Mouse (Mus musculus) forebrain, embryonic 12.5 days (tissue): Measurements from ENCODE around the gene Samd1. TPM values are rescaled to one million over a fixed set of nuclear protein-coding genes. Genes with fewer than 3 reads are reported as not detected.
A peak's percentile ranks its signal among the peaks of the same experiment; 100 is the strongest.

Experiments used
- ATAC-seq: fragments of 200-750 bp; cut with Nextera tagmentation; 2 replicates; pipeline ENCODE4 v1.8.0; 2017; ENCODE audit warnings: moderate TSS enrichment; ENCODE audit not compliant: low FRiP score
- H3K27ac ChIP-seq: fragments of 300-500 bp; sonication (generic); 2 replicates; pipeline ENCODE4 v1.5.1; 2016; ENCODE audit warnings: mild to moderate bottlenecking
- H3K27me3 ChIP-seq: fragments of 300-500 bp; sonication (generic); 2 replicates; pipeline ENCODE4 v1.6.1; 2016; ENCODE audit warnings: mild to moderate bottlenecking
- H3K36me3 ChIP-seq: fragments of 300-500 bp; sonication (generic); replicated peaks from 2 replicates; pipeline ENCODE4 v1.6.1; 2016; ENCODE audit warnings: mild to moderate bottlenecking
- H3K4me1 ChIP-seq: fragments of 300-500 bp; sonication (generic); 2 replicates; pipeline ENCODE4 v1.6.1; 2016
- H3K4me2 ChIP-seq: fragments of 300-500 bp; sonication (generic); 2 replicates; pipeline ENCODE4 v1.6.1; 2016; ENCODE audit warnings: mild to moderate bottlenecking, moderate library complexity
- H3K4me3 ChIP-seq: fragments of 300-500 bp; sonication (generic); replicated peaks from 2 replicates; pipeline ENCODE4 v1.5.1; 2016; ENCODE audit warnings: mild to moderate bottlenecking
- H3K9ac ChIP-seq: fragments of 300-500 bp; sonication (generic); 2 replicates; pipeline ENCODE4 v1.6.1; 2016; ENCODE audit warnings: mild to moderate bottlenecking
- H3K9me3 ChIP-seq: fragments of 300-500 bp; sonication (generic); 2 replicates; pipeline ENCODE4 v1.6.1; 2016
- WGBS: fragments of 180-500 bp; shearing (Covaris S2); methylation state at CpG from one replicate; pipeline ENCODE4 v1.1.7; 2016; 5-methylcytosine and 5-hydroxymethylcytosine counted together
- polyA plus RNA-seq: library from polyadenylated mRNA; unstranded; fragments of >200 nt; fragmentation: Nextera tagmentation; extraction: Ambion mirVana; gene quantifications from 2 replicates; pipeline ENCODE4 v1.2.1, GENCODE M21; 2016

Gene Samd1
- polyA plus RNA-seq, 1 experiment from 2014 or later: 11.4 TPM

GRCm38 (mm10) chr8:83990170-83990569 lies 7.3 kb upstream of the Samd1 start:
- Histone ChIP-seq H3K4me1 (no peaks in the 10 kb centered on the region), H3K27ac (no peak overlapping the region), H3K4me2 (no peak overlapping the region), H3K36me3 (peaks cover 82% of the 10 kb centered on the region), H3K9me3 (no peaks in the 10 kb centered on the region), H3K9ac (no peak overlapping the region), H3K4me3 (no peak overlapping the region), H3K27me3 (no peaks in the 10 kb centered on the region)
- no peak for ATAC-seq
- 95% methylated on average over 14 of the region's 14 CpGs for WGBS

- peaks cover 62% of the 10 kb centered on the region for H3K36me3 ChIP-seq
- WGBS: 89% methylated on average over 2 of the region's 2 CpGs
- H3K9ac ChIP-seq: no peak overlapping the region
- H3K27ac ChIP-seq: no peak overlapping the region
- peaks cover 10% of the 10 kb centered on the region for H3K4me1 ChIP-seq
- H3K27me3 ChIP-seq: no peaks in the 10 kb centered on the region
- H3K9me3 ChIP-seq: no peaks in the 10 kb centered on the region
- no peak overlapping the region for H3K4me2 ChIP-seq
- no peak for ATAC-seq
- H3K4me3 ChIP-seq: no peak overlapping the region
Observed at GRCm38 (mm10) chr8:83992488-83992887, 5.0 kb upstream of the Samd1 start.

DNA sequence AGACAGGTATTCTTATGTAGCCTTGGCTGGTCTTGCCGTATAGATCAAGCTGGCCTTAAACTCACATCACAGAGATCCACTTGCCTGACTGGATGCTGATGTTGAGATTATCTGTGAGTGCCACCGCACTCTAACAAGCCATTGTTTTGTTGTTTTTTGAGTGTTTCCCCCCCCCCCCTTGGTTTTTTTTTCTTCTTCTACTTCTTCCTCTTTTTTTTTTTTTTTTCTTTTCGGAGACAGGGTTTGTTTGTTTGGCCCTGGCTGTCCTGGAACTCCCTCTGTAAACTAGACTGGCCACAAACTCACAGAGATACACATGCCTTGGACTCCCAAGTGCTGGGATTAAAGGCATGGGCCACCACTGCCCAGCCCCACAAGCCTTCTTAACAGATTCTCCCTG lies 3.4 kb upstream of the Samd1 start:
- H3K4me2 ChIP-seq: no peak overlapping the region
- H3K27ac ChIP-seq: no peak overlapping the region
- no peaks in the 10 kb centered on the region for H3K9me3 ChIP-seq
- H3K4me3 ChIP-seq: no peak overlapping the region
- no peak overlapping the region for H3K9ac ChIP-seq
- ATAC-seq: no peak
- no peaks in the 10 kb centered on the region for H3K27me3 ChIP-seq
- H3K4me1 ChIP-seq: peaks cover 18% of the 10 kb centered on the region
- H3K36me3 ChIP-seq: peaks cover 47% of the 10 kb centered on the region
- 94% methylated on average over 3 of the region's 3 CpGs for WGBS

- peak; percentile 17; the same call in 1 of the 2 replicates for ATAC-seq
- WGBS: 10% methylated on average over 12 of the region's 12 CpGs
- peak overlapping the region; percentile 80 for H3K4me2 ChIP-seq
- peak overlapping the region; percentile 88 for H3K4me3 ChIP-seq
- H3K27ac ChIP-seq: peak overlapping the region; percentile 98; the same call in 1 of the 2 replicates
- no peaks in the 10 kb centered on the region for H3K9me3 ChIP-seq
- peaks cover 19% of the 10 kb centered on the region for H3K27me3 ChIP-seq
- peaks cover 42% of the 10 kb centered on the region for H3K36me3 ChIP-seq
- peaks cover 28% of the 10 kb centered on the region for H3K4me1 ChIP-seq
- peak overlapping the region; percentile 89; the same call in 1 of the 2 replicates for H3K9ac ChIP-seq
Observed at GRCm38 (mm10) chr8:83995973-83996372, 1.5 kb upstream of the Samd1 start.

- no peaks in the 10 kb centered on the region for H3K9me3 ChIP-seq
- peaks cover 38% of the 10 kb centered on the region for H3K36me3 ChIP-seq
- under 1% methylated on average over 56 of the region's 103 CpGs for WGBS
- peak overlapping the region; percentile 98 for H3K27ac ChIP-seq
- peak overlapping the region; percentile 80 for H3K4me2 ChIP-seq
- peaks cover 36% of the 10 kb centered on the region for H3K4me1 ChIP-seq
- H3K4me3 ChIP-seq: peak overlapping the region; percentile 88
- H3K9ac ChIP-seq: peak overlapping the region; percentile 89
- H3K27me3 ChIP-seq: peaks cover 28% of the 10 kb centered on the region
- ATAC-seq: peak; percentile 80
Observed at GRCm38 (mm10) chr8:83996567-83997505, 636 bp upstream of the Samd1 start.

DNA sequence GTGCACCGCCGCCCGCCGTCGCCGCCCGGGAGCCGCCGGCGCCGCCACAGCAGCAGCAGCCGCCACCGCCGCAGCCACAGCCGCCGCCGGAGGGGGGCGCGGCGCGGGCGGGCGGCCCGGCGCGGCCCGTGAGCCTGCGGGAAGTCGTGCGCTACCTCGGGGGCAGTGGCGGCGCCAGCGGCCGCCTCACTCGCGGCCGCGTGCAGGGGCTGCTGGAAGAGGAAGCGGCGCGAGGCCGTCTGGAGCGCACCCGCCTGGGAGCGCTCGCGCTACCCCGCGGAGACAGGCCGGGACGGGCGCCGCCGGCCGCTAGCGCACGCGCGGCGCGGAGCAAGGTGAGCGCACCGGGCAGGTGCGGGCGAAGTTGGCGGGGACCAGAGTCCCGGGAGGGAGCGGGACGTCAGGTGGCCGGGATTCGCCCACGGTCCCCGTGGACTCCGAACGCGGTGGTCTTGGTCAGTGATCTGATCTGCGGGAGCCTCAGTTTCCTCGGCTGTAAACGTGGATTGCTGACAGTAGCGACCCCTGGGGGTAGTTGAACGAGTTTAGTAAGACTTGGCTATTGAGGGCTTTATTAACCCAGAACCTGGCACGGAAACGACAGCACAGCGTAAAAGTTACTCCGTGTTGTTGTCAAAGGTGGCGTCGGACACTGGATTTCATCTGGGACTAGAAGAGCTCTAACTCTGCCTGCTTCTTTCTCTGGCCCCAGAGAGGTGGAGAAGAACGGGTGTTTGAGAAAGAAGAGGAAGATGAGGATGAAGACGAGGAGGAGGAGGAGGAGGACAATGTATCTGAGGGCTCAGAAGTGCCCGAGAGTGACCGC lies 972 bp downstream of the Samd1 start:
- Histone ChIP-seq H3K4me1 (peaks cover 36% of the 10 kb centered on the region), H3K36me3 (peaks cover 34% of the 10 kb centered on the region), H3K9ac (peak overlapping the region; percentile 87), H3K4me2 (peak overlapping the region; percentile 82), H3K27me3 (peaks cover 43% of the 10 kb centered on the region), H3K9me3 (no peaks in the 10 kb centered on the region), H3K27ac (peak overlapping the region; percentile 88), H3K4me3 (peak overlapping the region; percentile 88)
- WGBS: under 1% methylated on average over 86 of the region's 92 CpGs
- peak; percentile 21; the same call in 1 of the 2 replicates for ATAC-seq

- no peaks in the 10 kb centered on the region for H3K9me3 ChIP-seq
- H3K4me2 ChIP-seq: peak overlapping the region; percentile 82
- 66% methylated on average over 16 of the region's 16 CpGs for WGBS
- H3K27me3 ChIP-seq: peaks cover 43% of the 10 kb centered on the region
- peak overlapping the region; percentile 87 for H3K9ac ChIP-seq
- H3K4me3 ChIP-seq: peak overlapping the region; percentile 88
- H3K27ac ChIP-seq: no peak overlapping the region
- peaks cover 31% of the 10 kb centered on the region for H3K36me3 ChIP-seq
- ATAC-seq: no peak
- peaks cover 40% of the 10 kb centered on the region for H3K4me1 ChIP-seq
Observed at GRCm38 (mm10) chr8:83999057-83999705, 1.7 kb downstream of the Samd1 start.

- H3K4me1 ChIP-seq: peaks cover 43% of the 10 kb centered on the region
- 89% methylated on average over 2 of the region's 2 CpGs for WGBS
- no peaks in the 10 kb centered on the region for H3K9me3 ChIP-seq
- peaks cover 43% of the 10 kb centered on the region for H3K27me3 ChIP-seq
- H3K9ac ChIP-seq: no peak overlapping the region
- peaks cover 28% of the 10 kb centered on the region for H3K36me3 ChIP-seq
- H3K4me2 ChIP-seq: 0 out of 2 replicates have a peak overlapping the region, but pooled peaks have one; percentile 82
- no peak overlapping the region for H3K4me3 ChIP-seq
- no peak for ATAC-seq
- H3K27ac ChIP-seq: no peak overlapping the region
Observed at GRCm38 (mm10) chr8:83999825-84000224, 2.4 kb downstream of the Samd1 start.

DNA sequence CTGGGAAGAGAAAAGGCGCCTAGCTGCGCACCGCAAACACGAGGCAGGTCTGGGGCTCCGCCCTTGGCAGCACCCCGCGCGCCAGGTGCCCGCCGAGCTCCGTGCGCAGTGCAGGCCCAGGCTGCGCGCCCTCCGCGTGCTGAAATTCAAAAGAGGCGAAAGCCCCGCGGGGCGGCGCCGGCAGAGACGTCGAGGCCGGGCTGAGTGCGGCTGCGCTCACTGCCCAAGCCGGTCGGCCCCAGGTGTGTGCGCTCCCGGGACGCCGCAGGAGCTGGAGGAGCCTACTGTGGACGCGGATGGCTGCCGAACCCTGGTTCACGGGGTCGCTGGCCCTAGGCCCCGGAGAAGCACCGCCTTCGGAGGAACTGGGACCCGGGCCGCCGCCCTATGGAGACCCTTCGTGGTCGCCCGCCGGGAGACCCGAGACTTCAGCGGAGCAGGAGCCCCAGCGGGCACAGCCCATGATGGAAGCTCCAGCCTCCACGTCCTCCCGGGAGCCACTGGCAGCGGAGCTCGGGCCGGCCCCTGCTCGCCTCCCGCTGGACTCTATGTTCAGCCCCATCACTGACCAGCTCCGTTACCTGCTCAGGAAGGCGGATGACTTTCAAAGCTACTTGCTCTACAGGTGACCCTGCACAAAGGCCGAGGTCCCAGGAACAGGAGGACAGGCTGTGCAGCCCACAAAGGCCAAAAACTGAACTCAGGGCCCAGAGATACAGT lies 4.0 kb downstream of the Samd1 start, which contains the start of gene 1700067K01Rik:
TSS of gene 1700067K01Rik (plus strand) at position 222 of the 720 bp plus-strand sequence.
- Histone ChIP-seq H3K4me1 (peaks cover 40% of the 10 kb centered on the region), H3K36me3 (peaks cover 24% of the 10 kb centered on the region), H3K4me3 (peak within 1 kb of the TSS; percentile 14), H3K9ac (peak within 1 kb of the TSS; percentile 12; the same call in 1 of the 2 replicates), H3K27ac (no peak within 1 kb of the TSS), H3K27me3 (peaks cover 43% of the 10 kb centered on the region), H3K4me2 (peak within 1 kb of the TSS; percentile 32), H3K9me3 (no peaks in the 10 kb centered on the region)
- no peak for ATAC-seq
- WGBS: 16% methylated on average over 61 of the region's 61 CpGs

DNA sequence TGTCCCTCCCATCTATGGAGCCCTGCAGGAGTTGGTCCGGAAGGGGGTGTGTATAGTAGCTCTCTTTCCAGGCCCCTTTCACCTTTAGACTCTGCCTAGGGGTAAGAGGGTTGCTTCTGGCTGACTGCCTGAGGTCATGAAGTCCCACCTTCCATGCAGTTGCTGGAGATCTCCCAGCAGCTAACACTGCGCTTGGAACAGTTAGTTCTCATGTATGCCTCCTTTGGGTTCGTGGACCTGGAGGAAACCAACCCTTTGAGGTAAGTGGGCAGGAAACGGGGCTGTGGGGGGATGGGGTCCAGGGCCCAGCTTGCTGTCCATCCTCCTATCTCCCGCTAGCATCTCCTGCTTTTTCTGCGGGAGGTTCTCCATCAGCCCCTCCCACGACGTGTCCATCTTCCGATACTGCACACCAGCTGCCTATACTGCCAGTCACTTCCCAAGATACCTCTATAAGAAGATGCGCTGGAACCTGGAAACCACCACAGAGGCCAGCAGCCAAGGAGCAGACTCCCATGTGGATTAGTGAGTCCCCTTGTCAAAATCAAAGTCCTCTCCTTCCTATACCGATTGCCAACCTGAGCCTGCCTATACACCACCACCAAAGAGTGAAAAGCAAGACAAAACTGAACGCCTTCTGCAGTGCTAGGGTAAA lies 5.6 kb downstream of the Samd1 start:
- peaks cover 37% of the 10 kb centered on the region for H3K4me1 ChIP-seq
- H3K36me3 ChIP-seq: peaks cover 24% of the 10 kb centered on the region
- H3K9me3 ChIP-seq: no peaks in the 10 kb centered on the region
- no peak for ATAC-seq
- no peak overlapping the region for H3K27ac ChIP-seq
- WGBS: 55% methylated on average over 12 of the region's 12 CpGs
- H3K4me3 ChIP-seq: no peak overlapping the region
- H3K9ac ChIP-seq: no peak overlapping the region
- H3K4me2 ChIP-seq: no peak overlapping the region
- H3K27me3 ChIP-seq: peaks cover 43% of the 10 kb centered on the region
